Mouse (Mus musculus): Measurements from ENCODE around the gene Bzw1.
"Not testable (repeated sequence)": the region's sequence is repeated elsewhere in the genome, so short reads cannot be mapped to it uniquely, and the experiment has no call there.

- not testable (repeated sequence) for TF ChIP-seq CTCF, EP300 (IDR thresholded peaks at IDR 0.05)
Measured at GRCm38 (mm10) chr1:58374266-58374665, 18.4 kb upstream of the Bzw1 start.

Data from lung, postnatal 0 days (tissue).